Mouse (Mus musculus): ENCODE results near the gene Cited2.
A peak's percentile ranks its signal among the peaks of the same experiment; 100 is the strongest.

The Cited2 gene

GRCm38 (mm10) chr10:17722653-17723410 is at the start of gene Cited2:
Gene Cited2 (plus strand): TSS chr10:17723218.
- DNase-seq = peak; percentile 98

GRCm38 (mm10) chr10:17674454-17674853 is 48.6 kb upstream of the Cited2 start:
- no peak for DNase-seq

GRCm38 (mm10) chr10:17674869-17675268 is 48.1 kb upstream of the Cited2 start:
- DNase-seq = no peak

- DNase-seq = no peak
Observed at GRCm38 (mm10) chr10:17676464-17676863, 46.6 kb upstream of the Cited2 start.

- DNase-seq = no peak
Observed at GRCm38 (mm10) chr10:17677308-17677707, 45.7 kb upstream of the Cited2 start.

- peak; percentile 59 for DNase-seq
Observed at GRCm38 (mm10) chr10:17680432-17681382, 42.3 kb upstream of the Cited2 start.

- DNase-seq = no peak
Observed at GRCm38 (mm10) chr10:17681386-17681785, 41.6 kb upstream of the Cited2 start.

GRCm38 (mm10) chr10:17683852-17684428 is 39.1 kb upstream of the Cited2 start:
- DNase-seq = no peak

GRCm38 (mm10) chr10:17689806-17690205 is 33.2 kb upstream of the Cited2 start:
- no peak for DNase-seq

GRCm38 (mm10) chr10:17691709-17692108 is 31.3 kb upstream of the Cited2 start:
- no peak for DNase-seq

- peak; percentile 64 for DNase-seq
Observed at GRCm38 (mm10) chr10:17695801-17696200, 27.2 kb upstream of the Cited2 start.

- no peak for DNase-seq
Observed at GRCm38 (mm10) chr10:17697376-17698265, 25.4 kb upstream of the Cited2 start.

GRCm38 (mm10) chr10:17705466-17705973 is 17.5 kb upstream of the Cited2 start:
- no peak for DNase-seq

GRCm38 (mm10) chr10:17710753-17711152 is 12.3 kb upstream of the Cited2 start:
- no peak for DNase-seq

- DNase-seq = no peak
Observed at GRCm38 (mm10) chr10:17719009-17719570, 3.9 kb upstream of the Cited2 start.

- DNase-seq = no peak
Observed at GRCm38 (mm10) chr10:17719646-17720045, 3.4 kb upstream of the Cited2 start.

- DNase-seq = no peak
Observed at GRCm38 (mm10) chr10:17720891-17721601, 2.0 kb upstream of the Cited2 start.

- peak; percentile 75 for DNase-seq
Observed at GRCm38 (mm10) chr10:17721602-17722121, 1.4 kb upstream of the Cited2 start.

GRCm38 (mm10) chr10:17722158-17722557 is 860 bp upstream of the Cited2 start:
- peak; percentile 97 for DNase-seq

GRCm38 (mm10) chr10:17723421-17723841 is 413 bp downstream of the Cited2 start:
- DNase-seq = no peak

Measured in kidney, adult 9 months (tissue).